Mouse (Mus musculus) embryonic facial prominence, embryonic 10.5 days (tissue): ENCODE results near the gene Methig1. TPM values are rescaled to one million over a fixed set of nuclear protein-coding genes. Genes with fewer than 3 reads are reported as not detected.
"Not testable (repeated sequence)": the region's sequence is repeated elsewhere in the genome, so short reads cannot be mapped to it uniquely, and the experiment has no call there.

Experiments
- DNase-seq: peaks from one replicate; pipeline ENCODE4 v3.0.0-alpha.2; 2017; ENCODE audit warnings: low spot score
- H3K27ac ChIP-seq: fragments of 300-500 bp; sonication (generic); replicated peaks from 2 replicates; pipeline ENCODE4 v1.5.1; 2016; ENCODE audit warnings: mild to moderate bottlenecking
- H3K27me3 ChIP-seq: fragments of 300-500 bp; sonication (generic); replicated peaks from 2 replicates; pipeline ENCODE4 v1.6.1; 2016; ENCODE audit warnings: low read depth, mild to moderate bottlenecking; ENCODE audit not compliant: poor library complexity, severe bottlenecking
- H3K36me3 ChIP-seq: fragments of 300-500 bp; sonication (generic); replicated peaks from 2 replicates; pipeline ENCODE4 v1.6.1; 2016; ENCODE audit warnings: mild to moderate bottlenecking, moderate library complexity
- H3K4me1 ChIP-seq: fragments of 300-500 bp; sonication (generic); 2 replicates; pipeline ENCODE4 v1.6.1; 2016
- H3K4me3 ChIP-seq: fragments of 300-500 bp; sonication (generic); 2 replicates; pipeline ENCODE4 v1.5.1; 2016; ENCODE audit warnings: mild to moderate bottlenecking, moderate library complexity
- H3K9me3 ChIP-seq: fragments of 300-500 bp; sonication (generic); 2 replicates; pipeline ENCODE4 v1.6.1; 2016; ENCODE audit warnings: mild to moderate bottlenecking
- WGBS: fragments of 180-500 bp; shearing (Covaris S2); methylation state at CpG from one replicate; pipeline ENCODE4 v1.1.7; 2016; 5-methylcytosine and 5-hydroxymethylcytosine counted together
- polyA plus RNA-seq: library from polyadenylated mRNA; unstranded; fragments of >200 nt; fragmentation: Nextera tagmentation; extraction: Ambion mirVana; gene quantifications from 2 replicates; pipeline ENCODE4 v1.2.1, GENCODE M21; 2016

The Methig1 gene
- not detected in 2 replicates for polyA plus RNA-seq

GRCm38 (mm10) chr15:100352711-100353250 is at the start of gene Methig1, which contains the start of gene Mettl7a2:
TSS of gene Methig1 (plus strand) at chr15:100353149.
TSS of gene Mettl7a2 (plus strand) at chr15:100353200.
- WGBS, result 73% methylated on average over 10 of the region's 10 CpGs
- no peak within 1 kb of the TSS for H3K4me3 ChIP-seq
- H3K36me3 ChIP-seq, result no peaks in the 10 kb centered on the region
- no peaks in the 10 kb centered on the region for H3K27me3 ChIP-seq
- no peaks in the 10 kb centered on the region for H3K9me3 ChIP-seq
- H3K27ac ChIP-seq, result no peak within 1 kb of the TSS
- no peak for DNase-seq
- H3K4me1 ChIP-seq, result peaks cover 22% of the 10 kb centered on the region

GRCm38 (mm10) chr15:100303428-100304018 is 49.4 kb upstream of the Methig1 start:
- H3K4me3 ChIP-seq, result peak overlapping the region; percentile 65
- DNase-seq, result no peak
- no peaks in the 10 kb centered on the region for H3K36me3 ChIP-seq
- H3K27ac ChIP-seq, result peak overlapping the region; percentile 88
- no peaks in the 10 kb centered on the region for H3K9me3 ChIP-seq
- 58% methylated on average over 8 of the region's 8 CpGs for WGBS
- peaks cover 16% of the 10 kb centered on the region for H3K4me1 ChIP-seq
- H3K27me3 ChIP-seq, result no peaks in the 10 kb centered on the region

- Histone ChIP-seq H3K9me3 (no peaks in the 10 kb centered on the region), H3K4me1 (peaks cover 16% of the 10 kb centered on the region), H3K27ac (peak within 1 kb of the TSS; percentile 88), H3K36me3 (no peaks in the 10 kb centered on the region), H3K4me3 (peak within 1 kb of the TSS; percentile 65), H3K27me3 (no peaks in the 10 kb centered on the region)
- DNase-seq, result peak; percentile 83
- 3% methylated on average over 25 of the region's 30 CpGs for WGBS
Measured at GRCm38 (mm10) chr15:100304019-100304991, 48.6 kb upstream of the Methig1 start, which contains the start of gene Mettl7a1. TSS of gene Mettl7a1 (plus strand) at chr15:100304140.

DNA sequence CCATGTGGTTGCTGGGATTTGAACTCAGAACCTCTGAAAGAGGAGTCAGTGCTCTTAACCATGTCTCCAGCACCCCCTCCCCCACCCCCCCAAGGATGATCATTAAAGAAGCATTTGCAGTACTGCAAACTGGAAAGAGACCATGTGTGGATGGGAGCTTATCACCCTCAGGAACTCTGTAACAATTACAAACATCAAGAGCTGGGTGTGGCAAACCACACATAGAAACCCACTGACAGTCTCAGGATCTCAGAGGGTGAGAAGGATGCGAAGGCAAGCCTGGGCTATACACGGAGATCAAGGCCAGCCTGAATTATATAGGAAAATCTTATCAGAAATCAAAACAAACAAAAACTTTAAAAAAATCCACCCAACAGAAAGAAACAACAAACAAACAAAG is 46.7 kb upstream of the Methig1 start:
- Histone ChIP-seq H3K9me3 (no peaks in the 10 kb centered on the region), H3K27ac (no peak overlapping the region), H3K36me3 (no peaks in the 10 kb centered on the region), H3K4me1 (peaks cover 16% of the 10 kb centered on the region), H3K27me3 (no peaks in the 10 kb centered on the region), H3K4me3 (0 out of 2 replicates have a peak overlapping the region, but pooled peaks have one; percentile 65)
- WGBS, result 87% methylated on average over 2 of the region's 2 CpGs
- DNase-seq, result no peak

DNA sequence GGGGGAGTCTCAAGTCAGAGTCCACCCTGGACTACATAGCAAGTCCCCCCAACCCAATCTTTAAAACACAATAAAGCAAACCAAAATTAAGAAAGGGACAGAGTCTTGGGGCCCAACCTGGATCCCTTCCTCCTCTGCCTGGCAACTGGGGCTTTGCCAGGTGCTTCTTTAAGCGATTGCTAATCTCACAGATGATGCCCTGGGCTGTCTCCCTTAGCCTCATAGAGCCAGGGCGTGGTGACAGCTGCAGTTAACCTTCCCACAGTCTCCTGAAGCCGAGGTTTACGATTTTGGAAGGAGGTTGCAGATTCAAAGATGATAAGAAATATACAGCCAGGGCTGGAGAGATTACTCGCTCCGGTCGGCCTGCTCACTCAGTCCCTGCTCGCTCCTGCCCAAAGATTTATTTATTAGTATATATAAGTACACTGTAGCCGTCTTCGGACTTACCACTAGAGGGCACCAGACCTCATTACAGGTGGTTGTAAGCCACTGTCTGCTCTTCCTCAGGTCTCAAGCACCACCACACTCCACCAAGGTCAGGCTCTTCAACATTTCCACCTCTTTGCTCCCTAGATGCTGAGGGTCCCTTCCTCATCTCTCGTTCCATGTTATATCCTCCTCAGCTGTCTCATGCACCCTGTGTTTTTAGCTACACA is 45.4 kb upstream of the Methig1 start:
- DNase-seq, result peak; percentile 41
- not testable (repeated sequence) for H3K27me3 ChIP-seq, H3K27ac ChIP-seq, H3K9me3 ChIP-seq, H3K4me3 ChIP-seq, H3K36me3 ChIP-seq
- 48% methylated on average over 11 of the region's 11 CpGs for WGBS
- peaks cover 16% of the 10 kb centered on the region for H3K4me1 ChIP-seq

GRCm38 (mm10) chr15:100312346-100312745 is 40.6 kb upstream of the Methig1 start:
- 91% methylated on average over 2 of the region's 2 CpGs for WGBS
- Histone ChIP-seq H3K9me3 (peaks cover 5% of the 10 kb centered on the region; the same call in 1 of the 2 replicates), H3K27ac (no peak overlapping the region), H3K36me3 (peaks cover 19% of the 10 kb centered on the region), H3K4me1 (no peaks in the 10 kb centered on the region), H3K4me3 (no peak overlapping the region), H3K27me3 (no peaks in the 10 kb centered on the region)
- DNase-seq, result no peak

GRCm38 (mm10) chr15:100314448-100315145 is 38.4 kb upstream of the Methig1 start:
- peaks cover 5% of the 10 kb centered on the region; the same call in 1 of the 2 replicates for H3K9me3 ChIP-seq
- WGBS, result 89% methylated on average over 5 of the region's 5 CpGs
- no peaks in the 10 kb centered on the region for H3K27me3 ChIP-seq

GRCm38 (mm10) chr15:100318014-100318671 is 34.8 kb upstream of the Methig1 start:
- 75% methylated on average over 4 of the region's 4 CpGs for WGBS
- not testable (repeated sequence) for H3K4me3 ChIP-seq, H3K27me3 ChIP-seq, DNase-seq, H3K9me3 ChIP-seq, H3K4me1 ChIP-seq, H3K27ac ChIP-seq
- H3K36me3 ChIP-seq, result peaks cover 19% of the 10 kb centered on the region

More at GRCm38 (mm10) chr15:100314448-100315145, 38.4 kb upstream of the Methig1 start:
- DNase-seq, result no peak
- no peak overlapping the region for H3K27ac ChIP-seq
- peaks cover 19% of the 10 kb centered on the region for H3K36me3 ChIP-seq
- H3K4me3 ChIP-seq, result no peak overlapping the region
- no peaks in the 10 kb centered on the region for H3K4me1 ChIP-seq

DNA sequence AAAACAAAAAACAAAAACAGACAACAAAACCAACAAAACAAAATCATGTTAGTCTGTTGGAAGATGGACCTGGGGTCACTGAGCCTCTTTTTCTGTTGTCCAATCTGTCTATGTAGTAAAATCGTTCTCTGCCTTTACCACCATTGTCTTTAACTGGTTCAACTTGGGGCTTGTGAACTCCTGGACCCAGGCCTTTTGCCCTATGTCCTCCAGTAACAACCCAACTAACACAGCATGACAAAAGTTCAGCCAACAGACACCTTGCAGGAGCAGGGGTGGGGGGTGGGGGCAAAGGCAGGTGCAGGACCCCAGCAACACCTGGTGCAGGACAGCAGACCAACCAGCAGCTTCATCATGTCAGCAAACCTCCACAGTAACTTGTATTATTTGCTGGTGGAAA is 33.1 kb upstream of the Methig1 start:
- H3K4me3 ChIP-seq, result no peak overlapping the region
- H3K9me3 ChIP-seq, result peaks cover under 1% of the 10 kb centered on the region; the same call in 1 of the 2 replicates
- 88% methylated on average over 1 of the region's 1 CpGs for WGBS
- no peaks in the 10 kb centered on the region for H3K27me3 ChIP-seq
- peaks cover 14% of the 10 kb centered on the region for H3K4me1 ChIP-seq
- no peak for DNase-seq
- H3K36me3 ChIP-seq, result peaks cover 5% of the 10 kb centered on the region
- 0 out of 2 replicates have a peak overlapping the region, but pooled peaks have one; percentile 44 for H3K27ac ChIP-seq

- Histone ChIP-seq H3K27me3 (no peaks in the 10 kb centered on the region), H3K4me1 (peaks cover 14% of the 10 kb centered on the region), H3K4me3 (no peak overlapping the region), H3K9me3 (no peaks in the 10 kb centered on the region), H3K27ac (peak overlapping the region; percentile 44; the same call in 1 of the 2 replicates), H3K36me3 (no peaks in the 10 kb centered on the region)
- no peak for DNase-seq
- 80% methylated on average over 9 of the region's 9 CpGs for WGBS
Measured at GRCm38 (mm10) chr15:100320295-100320905, 32.5 kb upstream of the Methig1 start.

- Histone ChIP-seq H3K27me3 (no peaks in the 10 kb centered on the region), H3K4me3 (no peak overlapping the region), H3K4me1 (peaks cover 14% of the 10 kb centered on the region), H3K36me3 (no peaks in the 10 kb centered on the region), H3K9me3 (no peaks in the 10 kb centered on the region), H3K27ac (no peak overlapping the region)
- no peak for DNase-seq
- WGBS, result 64% methylated on average over 5 of the region's 5 CpGs
Measured at GRCm38 (mm10) chr15:100321134-100321533, 31.8 kb upstream of the Methig1 start.
